Mouse (Mus musculus) kidney, adult 18-20 months (tissue): Measurements from ENCODE around the gene T.

Experiments
- DNase-seq: peaks from one replicate; pipeline ENCODE4 v3.0.0; 2021

The T gene

GRCm38 (mm10) chr17:8433121-8433977, 874 bp upstream of the T start:
- DNase-seq: no peak

GRCm38 (mm10) chr17:8436184-8436583, 2.0 kb downstream of the T start:
- DNase-seq: no peak

GRCm38 (mm10) chr17:8444062-8444461, 9.8 kb downstream of the T start:
- DNase-seq: no peak

- DNase-seq: peak; percentile 14
Observed at GRCm38 (mm10) chr17:8447676-8448192, 13.5 kb downstream of the T start.

GRCm38 (mm10) chr17:8448324-8448723, 14.1 kb downstream of the T start:
- DNase-seq: no peak

GRCm38 (mm10) chr17:8455196-8455595, 21.0 kb downstream of the T start:
- DNase-seq: no peak

- DNase-seq: no peak
Observed at GRCm38 (mm10) chr17:8455601-8456000, 21.4 kb downstream of the T start.

GRCm38 (mm10) chr17:8456856-8457460, 22.7 kb downstream of the T start:
- DNase-seq: no peak

- DNase-seq: peak; percentile 29
Observed at GRCm38 (mm10) chr17:8461568-8461967, 27.3 kb downstream of the T start.

GRCm38 (mm10) chr17:8463482-8464128, 29.4 kb downstream of the T start:
- peak; percentile 57 for DNase-seq

GRCm38 (mm10) chr17:8467771-8468170, 33.5 kb downstream of the T start:
- DNase-seq: no peak

- peak; percentile 79 for DNase-seq
Observed at GRCm38 (mm10) chr17:8468716-8469344, 34.6 kb downstream of the T start.

GRCm38 (mm10) chr17:8478554-8478953, 44.3 kb downstream of the T start:
- no peak for DNase-seq

- DNase-seq: no peak
Observed at GRCm38 (mm10) chr17:8479493-8480128, 45.4 kb downstream of the T start.

GRCm38 (mm10) chr17:8481797-8482196, 47.6 kb downstream of the T start:
- no peak for DNase-seq

GRCm38 (mm10) chr17:8482876-8483275, 48.7 kb downstream of the T start:
- no peak for DNase-seq

GRCm38 (mm10) chr17:8484246-8484645, 50.0 kb downstream of the T start:
- no peak for DNase-seq

- no peak for DNase-seq
Observed at GRCm38 (mm10) chr17:8485146-8485545, 50.9 kb downstream of the T start.

- DNase-seq: peak; percentile 13
Observed at GRCm38 (mm10) chr17:8487824-8488223, 53.6 kb downstream of the T start.

GRCm38 (mm10) chr17:8490971-8491370, 56.7 kb downstream of the T start:
- no peak for DNase-seq
